Mouse (Mus musculus) cortical plate, adult 2 months (tissue): ENCODE data around the gene Gm10190.

Experiments
- CTCF ChIP-seq: fragments of 200-500 bp; IDR thresholded peaks from 2 replicates; pipeline ENCODE4 v1.5.1; 2011; ENCODE audit warnings: mild to moderate bottlenecking, control low read depth, low read length; ENCODE audit not compliant: insufficient read depth; ENCODE audit errors: extremely low read depth
- POLR2A ChIP-seq: fragments of 200-500 bp; IDR thresholded peaks from 2 replicates; pipeline ENCODE4 v1.6.1; 2011; ENCODE audit warnings: mild to moderate bottlenecking, low read length, control low read depth; ENCODE audit not compliant: insufficient read depth; ENCODE audit errors: extremely low read depth

DNA sequence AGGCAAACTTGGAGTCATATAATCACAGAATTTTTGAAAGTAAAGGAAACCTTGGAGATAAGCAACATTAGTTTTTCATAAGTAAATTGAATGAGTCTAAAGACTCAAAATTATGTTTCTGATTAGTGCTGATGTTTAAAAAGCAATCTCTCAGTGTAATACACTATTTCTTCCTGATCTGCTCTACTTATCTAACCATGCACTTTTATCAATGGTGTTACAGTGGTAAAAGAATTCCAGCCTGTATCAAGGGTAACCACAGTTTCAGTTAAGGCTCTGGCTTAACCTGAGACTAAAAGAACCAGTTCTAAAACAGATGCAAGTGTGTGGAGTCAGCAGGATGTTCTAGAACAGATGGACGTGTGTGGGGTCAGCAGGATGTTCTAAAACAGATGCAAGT is 47.7 kb upstream of the Gm10190 start:
- TF ChIP-seq POLR2A (no peak), CTCF (no peak)
